Mouse (Mus musculus): Measurements from ENCODE around the gene Zfp568.

DNA sequence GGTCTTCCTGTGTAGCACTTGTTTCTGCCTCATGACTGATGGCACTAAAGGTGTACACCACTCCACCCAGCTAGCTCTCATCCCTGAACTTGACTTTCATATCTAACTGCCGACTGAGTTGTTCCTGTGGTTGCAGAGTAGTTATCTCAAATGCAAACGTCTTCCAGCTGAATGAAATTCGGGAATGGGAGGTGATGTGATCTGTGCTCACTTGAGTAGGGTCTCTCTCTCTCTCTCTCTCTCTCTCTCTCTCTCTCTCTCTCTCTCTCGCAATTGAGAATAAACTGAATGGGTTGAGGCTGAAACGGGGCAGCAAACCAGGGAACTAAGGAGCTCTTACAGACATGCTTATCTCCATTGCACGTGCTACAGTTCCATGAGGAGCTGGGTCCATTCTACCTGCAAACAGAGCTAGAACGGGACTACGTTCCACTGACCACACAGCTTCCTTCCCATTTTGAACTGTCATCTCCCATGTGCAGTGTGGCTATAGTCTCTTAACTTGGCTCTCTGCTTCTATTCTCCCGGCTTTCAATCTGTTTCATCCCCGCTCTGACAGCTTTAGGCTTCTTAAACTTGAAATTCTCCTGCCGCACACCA lies 25.5 kb upstream of the Zfp568 start:
- TF ChIP-seq CTCF (conservative IDR thresholded peaks at IDR 0.05 in 1 of 2, IDR thresholded peaks at IDR 0.05 in 1 of 2; ENCODE audit: low read depth in 2 of 2, low read length in 2 of 2) (no peak), GABPA (IDR thresholded peaks at IDR 0.05; ENCODE audit: insufficient replicate concordance, low read depth, low read length) (no peak), MEF2A (IDR thresholded peaks at IDR 0.05; ENCODE audit: borderline replicate concordance, low read depth, low read length) (no peak), ELF1 (IDR thresholded peaks at IDR 0.05; ENCODE audit: low read depth, low read length) (no peak), MAZ (IDR thresholded peaks at IDR 0.05; ENCODE audit: low read depth, low read length) (no peak), MAFK (IDR thresholded peaks at IDR 0.05; ENCODE audit: insufficient replicate concordance, low read length) (no peak), POLR2A (IDR thresholded peaks at IDR 0.05; ENCODE audit: low read depth, low read length) (no peak), RAD21 (IDR thresholded peaks at IDR 0.05; ENCODE audit: low read depth, low read length) (no peak), USF1 (IDR thresholded peaks at IDR 0.05; ENCODE audit: low read depth, low read length) (no peak), TBP (conservative IDR thresholded peaks at IDR 0.05; ENCODE audit: low read depth, low read length) (no peak), EP300 (IDR thresholded peaks at IDR 0.05; ENCODE audit: low read length) (no peak), SIN3A (IDR thresholded peaks at IDR 0.05; ENCODE audit: low read length) (no peak), MYC (IDR thresholded peaks at IDR 0.05; ENCODE audit: low read depth, low read length) (no peak)

Measured in CH12.LX (cell line).